Mouse (Mus musculus): ENCODE data around the gene Ppfia1. TPM values are rescaled to one million over a fixed set of nuclear protein-coding genes. Genes with fewer than 3 reads are reported as not detected.

Gene Ppfia1
- total and polyA plus RNA-seq, 3 experiments = 29.3 to 46.6 (median 41.3) TPM

DNA sequence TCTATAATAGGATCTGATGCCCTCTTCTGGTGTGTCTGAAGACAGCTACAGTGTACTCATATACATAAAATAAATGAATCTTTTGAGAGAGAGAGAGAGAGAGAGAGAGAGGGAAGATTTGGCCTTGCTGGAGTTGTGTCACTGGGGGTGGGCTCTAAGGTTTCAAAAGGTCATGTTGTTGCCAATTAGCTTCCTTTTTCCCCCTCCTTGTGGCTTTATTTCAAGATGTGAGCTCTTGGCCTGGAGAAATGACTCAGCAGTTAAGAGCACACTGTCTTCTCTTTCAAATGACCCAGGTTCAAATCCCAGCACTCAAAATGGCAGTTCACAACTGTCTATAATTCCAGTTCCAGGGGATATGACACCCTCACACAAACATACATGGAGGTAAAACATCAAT is 14.6 kb upstream of the Ppfia1 start:
- Histone ChIP-seq H3K4me2 (ENCODE audit: insufficient read depth, low read depth, poor library complexity, severe bottlenecking) (no peak overlapping the region), H3K27me3 (replicated peaks) (peaks cover 73% of the 10 kb centered on the region), H3K4me1 (ENCODE audit: control insufficient read depth in 1 of 2, insufficient read depth in 2 of 2) (0 out of 4 replicates have a peak, but pooled peaks cover 0 to 3% of the 10 kb centered on the region in 2 experiments), H3K79me2 (replicated peaks; ENCODE audit: control insufficient read depth, extremely low read depth, insufficient read depth, poor library complexity, severe bottlenecking) (no peaks in the 10 kb centered on the region), H3K36me3 (replicated peaks in 1 of 2; ENCODE audit: control insufficient read depth in 1 of 2, insufficient read depth in 1 of 2, low read length in 1 of 2) (no peaks in the 10 kb centered on the region), H3K9ac (ENCODE audit: insufficient read depth, low read depth) (no peak overlapping the region), H3K4me3 (replicated peaks in 1 of 3; ENCODE audit: low read depth in 2 of 3, low read length in 2 of 3, poor library complexity in 1 of 3) (no peak overlapping the region), H3K9me3 (replicated peaks; ENCODE audit: low read length) (no peaks in the 10 kb centered on the region), H3K27ac (ENCODE audit: insufficient read depth, low read depth) (no peak overlapping the region)
- dilution Hi-C loops (cut with MboI; ENCODE audit: extremely low pct_ligation_motif_present, extremely low pct_unique_long_range_greater_than_20kb, low sequenced_read_pairs) = no loop called here
- TF ChIP-seq IRF4 (IDR thresholded peaks at IDR 0.05; ENCODE audit: low read depth, low read length) (no peak), CHD1 (IDR thresholded peaks at IDR 0.05; ENCODE audit: low read depth, low read length) (no peak), MAZ (IDR thresholded peaks at IDR 0.05; ENCODE audit: low read depth, low read length) (no peak), CHD2 (IDR thresholded peaks at IDR 0.05; ENCODE audit: low read length) (no peak), EP300 (IDR thresholded peaks at IDR 0.05; ENCODE audit: low read length) (no peak), ELF1 (IDR thresholded peaks at IDR 0.05; ENCODE audit: low read depth, low read length) (no peak), RCOR1 (conservative IDR thresholded peaks at IDR 0.05; ENCODE audit: low read depth, low read length) (no peak), TBP (conservative IDR thresholded peaks at IDR 0.05; ENCODE audit: low read depth, low read length) (no peak), CTCF (conservative IDR thresholded peaks at IDR 0.05 in 1 of 2, IDR thresholded peaks at IDR 0.05 in 1 of 2; ENCODE audit: low read depth in 2 of 2, low read length in 2 of 2) (no peak), POLR2A (IDR thresholded peaks at IDR 0.05; ENCODE audit: low read depth, low read length) (no peak), TCF12 (IDR thresholded peaks at IDR 0.05; ENCODE audit: low read depth, low read length) (no peak), MYC (IDR thresholded peaks at IDR 0.05; ENCODE audit: low read depth, low read length) (no peak), ZNF384 (IDR thresholded peaks at IDR 0.05; ENCODE audit: low read depth, low read length) (no peak), ETS1 (conservative IDR thresholded peaks at IDR 0.05; ENCODE audit: low read depth, low read length) (no peak), SIN3A (IDR thresholded peaks at IDR 0.05; ENCODE audit: low read length) (no peak), ZKSCAN1 (IDR thresholded peaks at IDR 0.05; ENCODE audit: borderline replicate concordance, low read depth, low read length) (no peak), MAFK (IDR thresholded peaks at IDR 0.05; ENCODE audit: insufficient replicate concordance, low read length) (no peak)
- in situ Hi-C loops (cut with MboI; ENCODE audit: low pct_ligation_motif_present, low pct_unique_long_range_greater_than_20kb, low sequenced_read_pairs) = no loop called here
- DNase-seq (ENCODE audit: extremely low read depth) = no peak

- DNase-seq (ENCODE audit: extremely low read depth) = no peak
- no peaks in the 10 kb centered on the region for H3K9me3 ChIP-seq (replicated peaks; ENCODE audit: low read length)
- no peak overlapping the region for H3K9ac ChIP-seq (ENCODE audit: insufficient read depth, low read depth)
- H3K4me3 ChIP-seq (replicated peaks in 1 of 3; ENCODE audit: low read depth in 2 of 3, low read length in 2 of 3, poor library complexity in 1 of 3) = no peak overlapping the region
- H3K27me3 ChIP-seq (replicated peaks) = peaks cover 72% of the 10 kb centered on the region
- H3K36me3 ChIP-seq (replicated peaks in 1 of 2; ENCODE audit: control insufficient read depth in 1 of 2, insufficient read depth in 1 of 2, low read length in 1 of 2) = no peaks in the 10 kb centered on the region
- no peak for TF ChIP-seq NELFE (IDR thresholded peaks at IDR 0.05; ENCODE audit: low read depth, low read length)
- no peak for TF ChIP-seq IRF4 (IDR thresholded peaks at IDR 0.05; ENCODE audit: low read depth, low read length)
- no peak for TF ChIP-seq E2F4 (IDR thresholded peaks at IDR 0.05; ENCODE audit: insufficient replicate concordance, low read depth, low read length)
- no peak for TF ChIP-seq CTCF (conservative IDR thresholded peaks at IDR 0.05 in 1 of 2, IDR thresholded peaks at IDR 0.05 in 1 of 2; ENCODE audit: low read depth in 2 of 2, low read length in 2 of 2)
- no peak for TF ChIP-seq HCFC1 (IDR thresholded peaks at IDR 0.05; ENCODE audit: low read depth, low read length)
- TF ChIP-seq TCF12 (IDR thresholded peaks at IDR 0.05; ENCODE audit: low read depth, low read length) = no peak
- no peak for TF ChIP-seq GABPA (IDR thresholded peaks at IDR 0.05; ENCODE audit: insufficient replicate concordance, low read depth, low read length)
- TF ChIP-seq BHLHE40 (IDR thresholded peaks at IDR 0.05; ENCODE audit: low read depth, low read length) = no peak
- no peak for TF ChIP-seq POLR2A (IDR thresholded peaks at IDR 0.05; ENCODE audit: low read depth, low read length)
- TF ChIP-seq ZKSCAN1 (IDR thresholded peaks at IDR 0.05; ENCODE audit: borderline replicate concordance, low read depth, low read length) = no peak
- TF ChIP-seq ZC3H11A (IDR thresholded peaks at IDR 0.05; ENCODE audit: low read depth, low read length) = no peak
- TF ChIP-seq MAX (IDR thresholded peaks at IDR 0.05; ENCODE audit: low read length) = no peak
- TF ChIP-seq SIN3A (IDR thresholded peaks at IDR 0.05; ENCODE audit: low read length) = no peak
- no peak overlapping the region for H3K4me2 ChIP-seq (ENCODE audit: insufficient read depth, low read depth, poor library complexity, severe bottlenecking)
- dilution Hi-C loops (cut with MboI; ENCODE audit: extremely low pct_ligation_motif_present, extremely low pct_unique_long_range_greater_than_20kb, low sequenced_read_pairs) (no loop called here), in situ Hi-C loops (cut with MboI; ENCODE audit: low pct_ligation_motif_present, low pct_unique_long_range_greater_than_20kb, low sequenced_read_pairs) (no loop called here)
- H3K4me1 ChIP-seq (ENCODE audit: control insufficient read depth in 1 of 2, insufficient read depth in 2 of 2) = 0 out of 4 replicates have a peak, but pooled peaks cover 0 to 3% of the 10 kb centered on the region in 2 experiments
- no peak overlapping the region for H3K27ac ChIP-seq (ENCODE audit: insufficient read depth, low read depth)
- no peaks in the 10 kb centered on the region for H3K79me2 ChIP-seq (replicated peaks; ENCODE audit: control insufficient read depth, extremely low read depth, insufficient read depth, poor library complexity, severe bottlenecking)
These were observed 13.6 kb upstream of the Ppfia1 start for GRCm38 (mm10) chr7:144566921-144567682.
